Mouse (Mus musculus) heart, postnatal 0 days (tissue): Measurements from ENCODE around the gene Krtdap.

ENCODE experiments used
- CTCF ChIP-seq: IDR thresholded peaks from 2 replicates; pipeline ENCODE4 v1.5.1; 2016; ENCODE audit warnings: antibody characterized with exemption, control low read depth, low read depth
- EP300 ChIP-seq: IDR thresholded peaks from 2 replicates; pipeline ENCODE4 v1.6.1; 2016; ENCODE audit warnings: antibody characterized with exemption, low read depth

DNA sequence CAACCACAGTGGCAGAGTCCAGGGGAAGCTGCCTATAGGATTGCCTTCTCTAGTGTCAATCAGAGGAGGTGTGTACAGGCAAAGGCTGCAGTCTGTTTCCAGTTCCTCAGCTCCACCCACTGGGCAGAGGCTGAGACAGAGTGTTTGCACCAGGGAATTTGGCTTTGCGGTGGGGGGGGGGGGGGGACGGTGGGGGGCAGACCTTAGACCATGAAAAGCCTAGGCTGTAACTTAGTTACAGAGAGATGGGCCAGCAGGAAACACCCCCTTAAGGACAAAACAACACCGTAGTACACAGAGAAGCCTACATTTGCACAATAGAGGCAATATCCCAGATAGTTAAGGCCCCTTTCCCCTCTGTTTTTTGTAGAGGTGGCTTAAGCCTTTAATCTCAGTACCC is 30.7 kb upstream of the Krtdap start:
- TF ChIP-seq CTCF, result no peak
- TF ChIP-seq EP300, result no peak
